Mouse (Mus musculus): ENCODE measurements around the gene Sccpdh. TPM values are rescaled to one million over a fixed set of nuclear protein-coding genes. Genes with fewer than 3 reads are reported as not detected.
"Not testable (repeated sequence)": the region's sequence is repeated elsewhere in the genome, so short reads cannot be mapped to it uniquely, and the experiment has no call there.

The Sccpdh gene
- polyA plus RNA-seq, 1 experiment: 8.4 TPM

GRCm38 (mm10) chr1:179668836-179669537, 977 bp downstream of the Sccpdh start:
- 40% methylated on average over 12 of the region's 12 CpGs for WGBS
- H3K36me3 ChIP-seq (ENCODE audit: control insufficient read depth, insufficient read depth, low read length): peaks cover 8% of the 10 kb centered on the region; the same call in 1 of the 2 replicates
- TF ChIP-seq POLR2A (IDR thresholded peaks at IDR 0.05; ENCODE audit: low read depth, low read length) (no peak), CTCF (IDR thresholded peaks at IDR 0.05; ENCODE audit: extremely low read depth, insufficient read length, insufficient replicate concordance, low read depth, low read length) (no peak)
- peak overlapping the region; percentile 80 for H3K4me3 ChIP-seq (ENCODE audit: low read depth, low read length)
- no peak overlapping the region for H3K27ac ChIP-seq (ENCODE audit: insufficient read depth, low read depth, low read length)
- no peaks in the 10 kb centered on the region for H3K27me3 ChIP-seq (ENCODE audit: control insufficient read depth, insufficient read depth, low read length)
- H3K4me1 ChIP-seq (ENCODE audit: control insufficient read depth, insufficient read depth, insufficient read length, low read length): peaks cover 3% of the 10 kb centered on the region; the same call in 1 of the 2 replicates

- H3K36me3 ChIP-seq (ENCODE audit: control insufficient read depth, insufficient read depth, low read length): peaks cover 12% of the 10 kb centered on the region
Observed at GRCm38 (mm10) chr1:179674355-179674754, 6.3 kb downstream of the Sccpdh start.

DNA sequence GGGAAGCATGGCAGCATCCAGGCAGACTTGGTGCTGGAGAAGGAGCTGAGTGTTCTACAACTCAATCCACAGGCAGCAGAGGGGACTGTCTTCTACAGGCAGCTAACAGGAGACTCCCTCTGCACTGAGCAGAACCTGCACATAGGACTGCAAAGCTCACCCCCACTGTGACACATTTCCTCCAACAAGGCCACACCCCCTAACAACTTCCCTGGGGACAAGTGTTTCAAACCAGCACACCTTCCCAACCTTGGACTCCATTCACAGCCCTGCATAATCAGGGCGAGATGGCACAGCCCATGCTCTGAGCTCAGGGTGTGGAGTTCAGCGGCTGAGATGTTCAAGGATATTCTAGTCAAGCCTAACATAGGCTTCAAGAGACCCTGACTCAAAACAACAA, 9.0 kb downstream of the Sccpdh start:
- H3K27me3 ChIP-seq (ENCODE audit: control insufficient read depth, insufficient read depth, low read length): no peaks in the 10 kb centered on the region

More at GRCm38 (mm10) chr1:179674355-179674754, 6.3 kb downstream of the Sccpdh start:
- H3K4me3 ChIP-seq (ENCODE audit: low read depth, low read length): no peak overlapping the region
- no peaks in the 10 kb centered on the region for H3K27me3 ChIP-seq (ENCODE audit: control insufficient read depth, insufficient read depth, low read length)
- WGBS: 86% methylated on average over 3 of the region's 3 CpGs
- no peaks in the 10 kb centered on the region for H3K4me1 ChIP-seq (ENCODE audit: control insufficient read depth, insufficient read depth, insufficient read length, low read length)
- TF ChIP-seq POLR2A (IDR thresholded peaks at IDR 0.05; ENCODE audit: low read depth, low read length) (no peak), CTCF (IDR thresholded peaks at IDR 0.05; ENCODE audit: extremely low read depth, insufficient read length, insufficient replicate concordance, low read depth, low read length) (no peak)
- H3K27ac ChIP-seq (ENCODE audit: insufficient read depth, low read depth, low read length): no peak overlapping the region

DNA sequence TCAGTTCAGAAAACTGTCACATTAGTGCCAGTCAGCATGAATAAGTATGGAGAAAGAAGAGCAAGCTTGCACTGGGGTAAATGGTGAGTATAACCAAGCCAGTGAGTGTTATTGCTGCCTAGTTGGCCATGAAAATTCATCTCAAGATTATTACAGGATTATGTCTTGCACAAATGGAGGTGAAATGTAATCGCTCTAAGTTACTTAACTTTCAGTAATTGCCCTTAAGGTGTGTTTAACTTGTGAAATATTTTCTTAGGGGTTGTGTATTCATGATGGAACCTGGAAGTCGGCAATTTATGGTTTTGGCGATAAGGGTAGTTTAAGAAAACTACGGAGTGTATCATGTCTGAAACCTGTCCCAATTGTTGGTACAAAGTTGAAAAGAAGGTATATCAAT, 11.3 kb downstream of the Sccpdh start:
- TF ChIP-seq CTCF (IDR thresholded peaks at IDR 0.05; ENCODE audit: extremely low read depth, insufficient read length, insufficient replicate concordance, low read depth, low read length) (no peak), POLR2A (IDR thresholded peaks at IDR 0.05; ENCODE audit: low read depth, low read length) (no peak)

More for the DNA sequence above, 9.0 kb downstream of the Sccpdh start:
- H3K27ac ChIP-seq (ENCODE audit: insufficient read depth, low read depth, low read length): no peak overlapping the region
- no peak for TF ChIP-seq CTCF (IDR thresholded peaks at IDR 0.05; ENCODE audit: extremely low read depth, insufficient read length, insufficient replicate concordance, low read depth, low read length)
- TF ChIP-seq POLR2A (IDR thresholded peaks at IDR 0.05; ENCODE audit: low read depth, low read length): no peak
- no peaks in the 10 kb centered on the region for H3K4me1 ChIP-seq (ENCODE audit: control insufficient read depth, insufficient read depth, insufficient read length, low read length)
- no peak overlapping the region for H3K4me3 ChIP-seq (ENCODE audit: low read depth, low read length)
- 85% methylated on average over 2 of the region's 2 CpGs for WGBS
- peaks cover 17% of the 10 kb centered on the region for H3K36me3 ChIP-seq (ENCODE audit: control insufficient read depth, insufficient read depth, low read length)

DNA sequence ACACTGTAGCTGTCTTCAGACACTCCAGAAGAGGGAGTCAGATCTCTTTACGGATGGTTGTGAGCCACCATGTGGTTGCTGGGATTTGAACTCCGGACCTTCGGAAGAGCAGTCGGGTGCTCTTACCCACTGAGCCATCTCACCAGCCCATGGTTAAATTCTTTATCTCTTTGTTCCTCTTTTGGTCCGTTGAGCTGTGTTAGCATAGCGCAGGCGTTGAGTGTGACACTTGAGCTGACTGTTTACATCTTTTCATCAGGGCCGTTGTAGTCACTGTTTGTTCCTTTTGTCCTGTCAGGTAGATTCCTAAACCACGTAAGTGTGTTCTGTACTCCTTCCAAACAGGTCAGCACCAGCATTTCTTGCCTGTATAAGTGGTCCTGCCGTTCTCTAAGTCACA, 14.7 kb downstream of the Sccpdh start:
- not testable (repeated sequence) for H3K27me3 ChIP-seq (ENCODE audit: control insufficient read depth, insufficient read depth, low read length); H3K27ac ChIP-seq (ENCODE audit: insufficient read depth, low read depth, low read length); H3K4me1 ChIP-seq (ENCODE audit: control insufficient read depth, insufficient read depth, insufficient read length, low read length); H3K4me3 ChIP-seq (ENCODE audit: low read depth, low read length)
- 89% methylated on average over 10 of the region's 10 CpGs for WGBS
- peaks cover 22% of the 10 kb centered on the region for H3K36me3 ChIP-seq (ENCODE audit: control insufficient read depth, insufficient read depth, low read length)

More for the DNA sequence above, 11.3 kb downstream of the Sccpdh start:
- no peak overlapping the region for H3K27ac ChIP-seq (ENCODE audit: insufficient read depth, low read depth, low read length)
- H3K4me1 ChIP-seq (ENCODE audit: control insufficient read depth, insufficient read depth, insufficient read length, low read length): no peaks in the 10 kb centered on the region
- 72% methylated on average over 4 of the region's 4 CpGs for WGBS
- no peak overlapping the region for H3K4me3 ChIP-seq (ENCODE audit: low read depth, low read length)
- H3K36me3 ChIP-seq (ENCODE audit: control insufficient read depth, insufficient read depth, low read length): peaks cover 17% of the 10 kb centered on the region
- no peaks in the 10 kb centered on the region for H3K27me3 ChIP-seq (ENCODE audit: control insufficient read depth, insufficient read depth, low read length)

DNA sequence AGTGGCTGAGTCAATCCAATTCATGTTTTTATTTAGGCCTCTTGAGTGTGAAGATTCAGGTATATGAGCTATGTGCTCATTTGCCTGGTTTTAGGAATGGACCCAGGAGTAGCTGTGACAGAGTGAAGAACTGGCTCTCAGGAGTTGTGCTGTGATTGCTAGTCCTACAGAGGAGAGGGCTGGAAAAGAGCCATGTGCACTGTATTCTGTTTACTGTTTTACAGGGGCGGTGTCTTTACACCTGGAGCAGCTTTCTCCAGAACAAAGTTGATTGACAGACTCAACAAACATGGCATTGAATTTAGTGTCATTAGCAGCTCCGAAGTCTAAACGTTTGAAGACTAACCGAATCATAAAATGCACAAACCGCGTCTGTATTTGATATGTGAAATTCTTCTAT, 18.3 kb downstream of the Sccpdh start:
- Histone ChIP-seq H3K27ac (ENCODE audit: insufficient read depth, low read depth, low read length) (no peak overlapping the region), H3K4me1 (ENCODE audit: control insufficient read depth, insufficient read depth, insufficient read length, low read length) (peaks cover 8% of the 10 kb centered on the region; the same call in 1 of the 2 replicates), H3K36me3 (ENCODE audit: control insufficient read depth, insufficient read depth, low read length) (peaks cover 20% of the 10 kb centered on the region), H3K4me3 (ENCODE audit: low read depth, low read length) (no peak overlapping the region), H3K27me3 (ENCODE audit: control insufficient read depth, insufficient read depth, low read length) (no peaks in the 10 kb centered on the region)
- WGBS: 27% methylated on average over 6 of the region's 6 CpGs
- TF ChIP-seq CTCF (IDR thresholded peaks at IDR 0.05; ENCODE audit: extremely low read depth, insufficient read length, insufficient replicate concordance, low read depth, low read length): no peak

GRCm38 (mm10) chr1:179686781-179687180, 18.8 kb downstream of the Sccpdh start:
- Histone ChIP-seq H3K4me1 (ENCODE audit: control insufficient read depth, insufficient read depth, insufficient read length, low read length) (peaks cover 8% of the 10 kb centered on the region; the same call in 1 of the 2 replicates), H3K4me3 (ENCODE audit: low read depth, low read length) (no peak overlapping the region), H3K27ac (ENCODE audit: insufficient read depth, low read depth, low read length) (no peak overlapping the region), H3K27me3 (ENCODE audit: control insufficient read depth, insufficient read depth, low read length) (no peaks in the 10 kb centered on the region), H3K36me3 (ENCODE audit: control insufficient read depth, insufficient read depth, low read length) (peaks cover 20% of the 10 kb centered on the region)
- TF ChIP-seq POLR2A (IDR thresholded peaks at IDR 0.05; ENCODE audit: low read depth, low read length) (no peak), CTCF (IDR thresholded peaks at IDR 0.05; ENCODE audit: extremely low read depth, insufficient read length, insufficient replicate concordance, low read depth, low read length) (no peak)
- 27% methylated on average over 5 of the region's 5 CpGs for WGBS
